Mouse (Mus musculus): ENCODE measurements around the gene Rnf39. TPM values are rescaled to one million over a fixed set of nuclear protein-coding genes. Genes with fewer than 3 reads are reported as not detected.

Gene Rnf39
- polyA plus RNA-seq, 1 experiment = 13.6 TPM

GRCm38 (mm10) chr17:36908235-36908634, 34.5 kb upstream of the Rnf39 start:
- H3K4me1 ChIP-seq (ENCODE audit: control insufficient read depth, insufficient read depth, low read length) = no peaks in the 10 kb centered on the region
- H3K27ac ChIP-seq (ENCODE audit: insufficient read depth, low read length) = no peak overlapping the region
- no peak overlapping the region for H3K4me3 ChIP-seq (ENCODE audit: insufficient read depth, low read length)
- TF ChIP-seq POLR2A (IDR thresholded peaks at IDR 0.05; ENCODE audit: extremely low read depth, insufficient read depth, low read length) (no peak), CTCF (IDR thresholded peaks at IDR 0.05; ENCODE audit: extremely low read depth, insufficient read depth, low read length) (no peak)

DNA sequence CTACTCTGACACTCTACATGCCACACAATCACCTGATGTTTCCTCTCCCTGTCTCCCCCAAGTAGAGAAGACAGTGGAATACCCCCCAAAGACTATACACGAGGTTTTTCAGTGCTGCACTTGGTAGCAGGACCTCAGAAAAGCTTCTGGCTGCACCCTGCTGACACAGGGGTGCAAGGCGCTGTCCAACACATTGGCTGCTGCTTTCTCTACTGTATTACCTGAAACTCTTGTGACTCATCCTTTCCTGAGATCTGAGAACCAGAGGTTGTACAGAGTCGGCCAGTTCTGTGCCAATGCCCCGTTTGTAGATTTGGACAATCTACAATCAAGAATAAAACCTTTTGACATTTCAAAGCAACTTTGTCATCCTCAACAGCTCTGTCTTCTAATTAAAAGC, 32.9 kb upstream of the Rnf39 start:
- Histone ChIP-seq H3K27ac (ENCODE audit: insufficient read depth, low read length) (no peak overlapping the region), H3K4me3 (ENCODE audit: insufficient read depth, low read length) (no peak overlapping the region), H3K4me1 (ENCODE audit: control insufficient read depth, insufficient read depth, low read length) (no peaks in the 10 kb centered on the region)
- TF ChIP-seq CTCF (IDR thresholded peaks at IDR 0.05; ENCODE audit: extremely low read depth, insufficient read depth, low read length) (no peak), POLR2A (IDR thresholded peaks at IDR 0.05; ENCODE audit: extremely low read depth, insufficient read depth, low read length) (no peak)

GRCm38 (mm10) chr17:36912031-36912430, 30.7 kb upstream of the Rnf39 start:
- H3K27ac ChIP-seq (ENCODE audit: insufficient read depth, low read length) = no peak overlapping the region
- no peak for TF ChIP-seq POLR2A (IDR thresholded peaks at IDR 0.05; ENCODE audit: extremely low read depth, insufficient read depth, low read length)
- TF ChIP-seq CTCF (IDR thresholded peaks at IDR 0.05; ENCODE audit: extremely low read depth, insufficient read depth, low read length) = no peak
- no peaks in the 10 kb centered on the region for H3K4me1 ChIP-seq (ENCODE audit: control insufficient read depth, insufficient read depth, low read length)
- no peak overlapping the region for H3K4me3 ChIP-seq (ENCODE audit: insufficient read depth, low read length)

DNA sequence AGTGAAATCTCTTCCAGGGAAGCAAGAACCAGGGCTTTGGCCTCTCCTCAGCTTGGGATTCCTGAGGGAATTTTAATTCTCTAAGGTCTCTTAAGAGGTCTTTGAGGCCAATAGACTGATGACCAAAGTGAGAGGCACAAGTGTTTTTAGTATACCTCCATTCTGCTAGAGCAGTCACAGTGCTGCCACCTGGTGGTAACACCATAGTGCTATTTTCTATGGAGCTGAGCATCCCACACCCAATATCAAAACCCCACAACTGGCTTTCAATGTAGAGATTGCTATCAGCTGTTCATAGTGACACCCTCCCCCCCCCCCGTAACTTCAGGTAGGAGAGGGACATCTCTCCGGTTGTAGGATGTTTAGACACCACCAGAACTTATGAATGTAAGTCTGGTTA, 28.6 kb upstream of the Rnf39 start:
- no peak overlapping the region for H3K27ac ChIP-seq (ENCODE audit: insufficient read depth, low read length)
- no peak overlapping the region for H3K4me3 ChIP-seq (ENCODE audit: insufficient read depth, low read length)
- H3K4me1 ChIP-seq (ENCODE audit: control insufficient read depth, insufficient read depth, low read length) = no peaks in the 10 kb centered on the region
- TF ChIP-seq POLR2A (IDR thresholded peaks at IDR 0.05; ENCODE audit: extremely low read depth, insufficient read depth, low read length) = no peak
- peak; percentile 53; the same call in 1 of the 2 replicates for TF ChIP-seq CTCF (IDR thresholded peaks at IDR 0.05; ENCODE audit: extremely low read depth, insufficient read depth, low read length)

DNA sequence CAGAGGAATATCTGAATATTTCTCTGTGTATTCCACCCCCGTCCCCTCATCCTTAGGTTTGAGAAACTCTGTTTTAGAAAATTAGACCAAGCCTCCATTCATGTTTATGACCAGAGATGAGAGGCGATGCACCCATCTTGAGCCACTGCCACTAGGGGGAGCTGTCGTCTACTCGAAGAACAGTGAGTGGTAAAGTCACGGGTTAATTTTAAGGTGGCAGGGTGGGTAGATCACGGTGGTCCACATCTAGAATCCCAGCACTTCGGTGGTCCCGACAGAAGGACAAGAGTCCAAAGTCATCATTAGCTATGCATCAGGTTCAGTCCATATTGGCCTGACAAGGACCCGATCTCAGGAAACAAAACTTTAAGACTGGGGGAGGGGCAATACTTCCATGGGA, 27.6 kb upstream of the Rnf39 start:
- Histone ChIP-seq H3K4me1 (ENCODE audit: control insufficient read depth, insufficient read depth, low read length) (no peaks in the 10 kb centered on the region), H3K27ac (ENCODE audit: insufficient read depth, low read length) (no peak overlapping the region), H3K4me3 (ENCODE audit: insufficient read depth, low read length) (no peak overlapping the region)
- TF ChIP-seq CTCF (IDR thresholded peaks at IDR 0.05; ENCODE audit: extremely low read depth, insufficient read depth, low read length) = peak; percentile 82
- TF ChIP-seq POLR2A (IDR thresholded peaks at IDR 0.05; ENCODE audit: extremely low read depth, insufficient read depth, low read length) = no peak

- TF ChIP-seq CTCF (IDR thresholded peaks at IDR 0.05; ENCODE audit: extremely low read depth, insufficient read depth, low read length) (no peak), POLR2A (IDR thresholded peaks at IDR 0.05; ENCODE audit: extremely low read depth, insufficient read depth, low read length) (no peak)
These were observed 22.5 kb upstream of the Rnf39 start for GRCm38 (mm10) chr17:36920239-36920638.

GRCm38 (mm10) chr17:36922715-36923114, 20.0 kb upstream of the Rnf39 start:
- no peaks in the 10 kb centered on the region for H3K4me1 ChIP-seq (ENCODE audit: control insufficient read depth, insufficient read depth, low read length)
- no peak overlapping the region for H3K4me3 ChIP-seq (ENCODE audit: insufficient read depth, low read length)
- no peak overlapping the region for H3K27ac ChIP-seq (ENCODE audit: insufficient read depth, low read length)
- TF ChIP-seq CTCF (IDR thresholded peaks at IDR 0.05; ENCODE audit: extremely low read depth, insufficient read depth, low read length) (no peak), POLR2A (IDR thresholded peaks at IDR 0.05; ENCODE audit: extremely low read depth, insufficient read depth, low read length) (no peak)

More at GRCm38 (mm10) chr17:36920239-36920638, 22.5 kb upstream of the Rnf39 start:
- no peak overlapping the region for H3K4me3 ChIP-seq (ENCODE audit: insufficient read depth, low read length)
- no peaks in the 10 kb centered on the region for H3K4me1 ChIP-seq (ENCODE audit: control insufficient read depth, insufficient read depth, low read length)
- no peak overlapping the region for H3K27ac ChIP-seq (ENCODE audit: insufficient read depth, low read length)

DNA sequence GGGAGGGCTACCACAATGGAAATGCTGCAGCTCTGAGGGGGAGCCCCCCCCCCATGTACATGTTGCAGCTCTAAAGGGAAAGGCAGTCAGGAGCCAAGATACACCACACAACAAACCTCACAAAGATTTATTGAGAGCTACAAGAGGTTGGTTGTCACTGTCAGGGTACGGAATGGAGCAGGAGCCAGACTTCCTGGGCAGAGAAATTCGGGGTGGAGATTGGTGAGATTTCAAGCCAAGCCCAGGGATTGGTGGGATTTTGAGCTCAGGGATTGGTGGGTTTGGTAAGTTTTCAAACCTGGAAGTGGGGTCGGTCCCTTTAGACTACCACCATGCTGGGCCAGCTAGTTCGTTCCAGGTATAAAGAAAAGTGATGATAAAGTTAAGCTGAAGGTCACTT, 19.2 kb upstream of the Rnf39 start:
- Histone ChIP-seq H3K4me1 (ENCODE audit: control insufficient read depth, insufficient read depth, low read length) (no peaks in the 10 kb centered on the region), H3K4me3 (ENCODE audit: insufficient read depth, low read length) (no peak overlapping the region), H3K27ac (ENCODE audit: insufficient read depth, low read length) (no peak overlapping the region)
- TF ChIP-seq CTCF (IDR thresholded peaks at IDR 0.05; ENCODE audit: extremely low read depth, insufficient read depth, low read length) (no peak), POLR2A (IDR thresholded peaks at IDR 0.05; ENCODE audit: extremely low read depth, insufficient read depth, low read length) (no peak)

GRCm38 (mm10) chr17:36927496-36928120, 15.1 kb upstream of the Rnf39 start:
- no peak overlapping the region for H3K4me3 ChIP-seq (ENCODE audit: insufficient read depth, low read length)
- H3K27ac ChIP-seq (ENCODE audit: insufficient read depth, low read length) = no peak overlapping the region
- TF ChIP-seq CTCF (IDR thresholded peaks at IDR 0.05; ENCODE audit: extremely low read depth, insufficient read depth, low read length) (no peak), POLR2A (IDR thresholded peaks at IDR 0.05; ENCODE audit: extremely low read depth, insufficient read depth, low read length) (no peak)
- H3K4me1 ChIP-seq (ENCODE audit: control insufficient read depth, insufficient read depth, low read length) = peaks cover 1% of the 10 kb centered on the region; the same call in 1 of the 2 replicates

DNA sequence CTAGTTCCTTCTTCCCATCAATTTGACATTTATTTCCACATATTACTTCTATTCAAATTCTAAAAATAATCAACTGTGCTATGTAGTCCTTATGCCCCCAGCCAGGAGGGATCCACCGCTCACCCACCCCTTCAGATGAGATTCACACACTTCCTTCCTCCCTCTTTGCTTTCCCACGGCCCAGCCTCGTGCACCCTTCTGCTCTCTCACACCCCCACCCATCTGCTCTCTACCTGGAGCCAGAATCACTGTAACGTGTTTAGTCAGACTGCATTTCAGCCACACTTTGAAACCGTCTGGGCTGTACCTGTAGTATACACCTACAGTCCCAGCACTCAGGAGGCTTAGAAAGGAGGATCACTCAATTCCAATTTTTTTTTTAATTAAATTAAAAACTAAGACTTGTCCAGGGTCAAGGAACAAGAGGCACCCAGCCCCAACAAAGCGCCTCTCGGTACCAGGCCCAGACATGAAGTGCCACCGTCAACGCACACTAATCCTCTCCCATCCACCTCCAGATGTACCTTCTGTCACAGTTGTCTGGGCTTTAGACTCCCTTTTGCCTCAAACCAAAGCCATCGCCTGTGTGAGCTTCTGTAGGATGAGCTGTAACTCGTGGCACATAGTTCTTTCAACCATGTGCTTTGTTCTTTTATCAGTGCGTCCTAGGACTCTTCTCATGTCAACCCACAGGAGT, 13.3 kb upstream of the Rnf39 start:
- peaks cover 1% of the 10 kb centered on the region; the same call in 1 of the 2 replicates for H3K4me1 ChIP-seq (ENCODE audit: control insufficient read depth, insufficient read depth, low read length)
- no peak overlapping the region for H3K4me3 ChIP-seq (ENCODE audit: insufficient read depth, low read length)
- no peak overlapping the region for H3K27ac ChIP-seq (ENCODE audit: insufficient read depth, low read length)
- TF ChIP-seq CTCF (IDR thresholded peaks at IDR 0.05; ENCODE audit: extremely low read depth, insufficient read depth, low read length) = no peak
- no peak for TF ChIP-seq POLR2A (IDR thresholded peaks at IDR 0.05; ENCODE audit: extremely low read depth, insufficient read depth, low read length)
